Mouse (Mus musculus): Measurements from ENCODE around the gene Wnt7b.

DNA sequence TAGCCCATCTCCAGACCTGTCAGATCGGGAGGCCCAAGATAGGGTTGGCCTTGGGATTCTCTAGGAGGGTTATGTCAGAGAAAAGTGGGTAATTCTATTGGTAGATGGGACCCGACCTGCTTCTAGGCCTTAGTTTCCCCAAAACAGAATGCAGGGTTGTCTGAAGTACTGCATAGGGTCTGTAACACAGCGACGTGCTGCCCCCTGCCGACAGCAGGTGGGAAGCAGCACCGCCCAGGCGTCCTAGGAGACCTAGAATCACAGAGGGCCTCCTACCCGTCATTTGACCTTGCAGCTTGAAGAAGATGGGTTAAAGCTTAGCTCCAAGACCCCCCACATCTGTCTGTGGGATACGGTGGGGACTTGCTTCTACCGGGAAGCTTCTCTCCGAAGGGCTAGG lies 1.2 kb upstream of the Wnt7b start:
- TF ChIP-seq POLR2A (IDR thresholded peaks at IDR 0.05; ENCODE audit: borderline replicate concordance, control insufficient read depth, low read depth, low read length): no peak
- TF ChIP-seq CTCF (IDR thresholded peaks at IDR 0.05; ENCODE audit: control insufficient read depth, insufficient read depth, low read length): peak; percentile 82
